ENCODE assay signal across 9 mouse cellular contexts in the genomic region with DNA sequence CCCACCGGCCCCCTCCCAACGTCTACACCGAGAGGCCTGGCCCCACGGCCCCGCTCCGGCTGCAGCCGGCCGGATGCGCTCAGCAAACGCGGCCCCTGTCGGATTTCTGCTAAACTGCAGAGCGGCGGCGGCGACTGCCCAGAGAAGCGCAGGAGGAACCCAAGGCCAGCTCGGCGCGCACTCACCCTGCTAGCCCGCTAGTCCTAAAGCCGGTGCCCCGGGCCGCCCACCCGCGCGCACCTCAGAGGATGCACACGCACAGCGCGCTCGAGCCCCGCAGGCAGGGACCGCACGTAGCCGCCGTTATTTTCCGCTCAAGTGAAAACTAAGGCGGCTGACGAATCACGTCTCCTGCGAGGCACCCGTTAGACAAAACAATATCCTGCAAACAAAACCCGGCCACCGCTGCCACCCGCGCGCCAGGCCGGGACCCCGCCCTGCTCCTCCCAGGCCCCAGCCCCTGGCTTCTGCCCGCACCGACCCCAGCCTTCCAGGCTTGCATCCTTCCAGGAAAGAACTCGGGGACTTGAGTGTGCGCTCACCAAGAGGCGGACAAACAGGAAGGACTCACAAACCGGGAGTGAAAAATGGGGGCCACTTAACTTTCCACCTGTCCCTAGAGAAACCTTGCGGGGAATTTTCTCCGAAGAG. TPM values are rescaled to one million over a fixed set of nuclear protein-coding genes. Genes with fewer than 3 reads are reported as not detected.
A peak's percentile ranks its signal among the peaks of the same experiment; 100 is the strongest.
DNase-seq lines count a peak whose midpoint lies in the region; ATAC-seq and TF ChIP-seq lines count a peak whose summit lies in the region.
"Had no signal": no experiment of that assay in that cellular context is flagged by ENCODE, and none has a peak within 500 bp of the region (broad histone marks: within the 10 kb centered on the region; RNA-seq: fewer than 3 reads in every experiment).

No protein-coding gene starts in this region.

- H3K4me1 ChIP-seq in forebrain, embryonic 10.5 days: peaks cover 90% of the 10 kb centered on the region
- H3K4me1 ChIP-seq in heart, embryonic 13.5 days: peaks cover 33% of the 10 kb centered on the region
- H3K4me1 ChIP-seq in liver, embryonic 14.5 days (replicated peaks; ENCODE audit: control insufficient read depth in 2 of 2, insufficient read depth in 2 of 2, low read length in 1 of 2): no peaks in the 10 kb centered on the region
- H3K4me1 ChIP-seq in neural tube, embryonic 13.5 days (replicated peaks): peaks cover 56% of the 10 kb centered on the region

- no peaks in the 10 kb centered on the region for H3K9me3 ChIP-seq in forebrain, embryonic 10.5 days
- no peaks in the 10 kb centered on the region for H3K9me3 ChIP-seq in heart, embryonic 13.5 days
- H3K9me3 ChIP-seq in liver, embryonic 14.5 days (ENCODE audit: control insufficient read depth, low read length): no peaks in the 10 kb centered on the region
- no peaks in the 10 kb centered on the region for H3K9me3 ChIP-seq in neural tube, embryonic 13.5 days

- peak; percentile 81 for DNase-seq in layer of hippocampus, adult 11-12 months (ENCODE audit: low spot score)
- DNase-seq in layer of hippocampus, adult 9-10 months (ENCODE audit: low spot score): no peak
- peak; percentile 92 for DNase-seq in forebrain, embryonic 10.5 days (ENCODE audit: extremely low spot score, low spot score)
- DNase-seq in kidney, postnatal 10 days: peak; percentile 86
- peak in 1 of 3 experiments; percentile 1 for DNase-seq in liver, embryonic 14.5 days (ENCODE audit: low read depth in 3 of 3, low spot score in 3 of 3)
- DNase-seq in thymus, postnatal 25 days: peak; percentile 16

- peak overlapping the region; percentile 78 for H3K9ac ChIP-seq in heart, embryonic 13.5 days
- H3K9ac ChIP-seq in liver, embryonic 14.5 days (replicated peaks): no peak overlapping the region
- H3K9ac ChIP-seq in neural tube, embryonic 13.5 days: peak overlapping the region; percentile 82

- peak overlapping the region; percentile 77 for H3K4me3 ChIP-seq in forebrain, embryonic 10.5 days
- H3K4me3 ChIP-seq in heart, embryonic 13.5 days: peak overlapping the region; percentile 64
- peak overlapping the region in 1 of 2 experiments; percentile 37; a peak in 2 of 4 replicates for H3K4me3 ChIP-seq in liver, embryonic 14.5 days (ENCODE audit: insufficient read depth in 1 of 2, low read depth in 2 of 2, low read length in 2 of 2)
- peak overlapping the region; percentile 60 for H3K4me3 ChIP-seq in neural tube, embryonic 13.5 days

- WGBS in forebrain, embryonic 10.5 days: under 1% methylated on average over 57 of the region's 57 CpGs
- under 1% methylated on average over 56 of the region's 57 CpGs for WGBS in heart, embryonic 13.5 days
- whole genome bisulfite sequencing in liver, embryonic 14.5 days (ENCODE audit: insufficient replicate concordance): under 1% methylated on average over 54 of the region's 57 CpGs
- under 1% methylated on average over 56 of the region's 57 CpGs for WGBS in neural tube, embryonic 13.5 days

- H3K4me2 ChIP-seq in heart, embryonic 13.5 days: peak overlapping the region; percentile 96
- H3K4me2 ChIP-seq in liver, embryonic 14.5 days (ENCODE audit: low read depth): peak overlapping the region; percentile 54
- peak overlapping the region; percentile 86 for H3K4me2 ChIP-seq in neural tube, embryonic 13.5 days

- TF ChIP-seq CTCF in liver, embryonic 14.5 days (IDR thresholded peaks at IDR 0.05; ENCODE audit: low read depth): peak; percentile 55

- peak; percentile 28; the same call in 1 of the 2 replicates for ATAC-seq in heart, embryonic 13.5 days (ENCODE audit: extremely low read depth, insufficient number of reproducible peaks, low FRiP score, low TSS enrichment)
- no peak for ATAC-seq in liver, embryonic 14.5 days (ENCODE audit: insufficient read depth)
- ATAC-seq in neural tube, embryonic 13.5 days (ENCODE audit: low read depth): peak; percentile 76

- no peak for TF ChIP-seq EP300 in liver, embryonic 14.5 days (IDR thresholded peaks at IDR 0.05; ENCODE audit: low read depth)

- H3K36me3 ChIP-seq in forebrain, embryonic 10.5 days (replicated peaks): no peaks in the 10 kb centered on the region
- H3K36me3 ChIP-seq in heart, embryonic 13.5 days: no peaks in the 10 kb centered on the region
- H3K36me3 ChIP-seq in liver, embryonic 14.5 days (replicated peaks; ENCODE audit: control insufficient read depth, insufficient read depth, low read depth): no peaks in the 10 kb centered on the region
- H3K36me3 ChIP-seq in neural tube, embryonic 13.5 days: no peaks in the 10 kb centered on the region

- peak overlapping the region; percentile 97 for H3K27ac ChIP-seq in forebrain, embryonic 10.5 days
- peak overlapping the region; percentile 56 for H3K27ac ChIP-seq in heart, embryonic 13.5 days (replicated peaks)
- no peak overlapping the region for H3K27ac ChIP-seq in liver, embryonic 14.5 days
- peak overlapping the region; percentile 95 for H3K27ac ChIP-seq in neural tube, embryonic 13.5 days (replicated peaks)

- H3K27me3 ChIP-seq in forebrain, embryonic 10.5 days (ENCODE audit: poor library complexity, severe bottlenecking): peaks cover 82% of the 10 kb centered on the region
- H3K27me3 ChIP-seq in heart, embryonic 13.5 days (replicated peaks): peaks cover 91% of the 10 kb centered on the region
- peaks cover 79% of the 10 kb centered on the region for H3K27me3 ChIP-seq in liver, embryonic 14.5 days (ENCODE audit: control insufficient read depth, insufficient read depth, low read length)
- H3K27me3 ChIP-seq in neural tube, embryonic 13.5 days: peaks cover 10% of the 10 kb centered on the region; the same call in 1 of the 2 replicates

RNA-seq across cellular contexts. Expression of gene Zfp536, which starts 2.9 kb away (rescaled TPM):
- polyA plus RNA-seq in forebrain, embryonic 10.5 days (2016; fragmentation: Nextera tagmentation; extraction: Ambion mirVana): 30.5 and 31.5 TPM in 2 replicates
- polyA plus RNA-seq in heart, embryonic 13.5 days (2015; fragmentation: Nextera tagmentation; extraction: Ambion mirVana): 4.3 and 5.0 TPM in 2 replicates
- 0.05 TPM in 1 of 2 replicates, not detected in the other for polyA plus RNA-seq in liver, embryonic 14.5 days (2012; rRNA removed)
- not detected in 2 replicates for polyA plus RNA-seq in liver, embryonic 14.5 days (2014; fragmentation: Nextera tagmentation; extraction: Ambion mirVana)
- polyA plus RNA-seq in neural tube, embryonic 13.5 days (2015; fragmentation: Nextera tagmentation; extraction: Ambion mirVana): 51.7 and 52.5 TPM in 2 replicates
- polyA plus RNA-seq: liver, adult 2 months had no signal
